Mouse (Mus musculus) gastrocnemius, adult 8-10 months (tissue): Measurements from ENCODE around the gene Dnajc13. TPM values are rescaled to one million over a fixed set of nuclear protein-coding genes. Genes with fewer than 3 reads are reported as not detected.

Experiments used
- DNase-seq, 2 experiments: peaks; one replicate each; pipeline ENCODE4 v3.0.0; 2022; ENCODE audit warnings: low spot score in 2 of 2
- total RNA-seq, 4 experiments: library from RNA; stranded (reverse); gene quantifications; 2 replicates each; pipeline ENCODE4 v1.2.4; 2022

The Dnajc13 gene
- total RNA-seq, 4 experiments from 2014 or later: 25.5 to 31.4 (median 28.0) TPM

- DNase-seq: no peak
Measured at GRCm38 (mm10) chr9:104256085-104256484, 6.6 kb downstream of the Dnajc13 start.

GRCm38 (mm10) chr9:104254408-104255180 lies 8.1 kb downstream of the Dnajc13 start:
- DNase-seq: no peak

- no peak for DNase-seq
Measured at GRCm38 (mm10) chr9:104252637-104253036, 10.1 kb downstream of the Dnajc13 start.

- DNase-seq: no peak
Measured at GRCm38 (mm10) chr9:104251687-104252086, 11.0 kb downstream of the Dnajc13 start.

GRCm38 (mm10) chr9:104251111-104251510 lies 11.6 kb downstream of the Dnajc13 start:
- no peak for DNase-seq

GRCm38 (mm10) chr9:104247307-104247987 lies 15.3 kb downstream of the Dnajc13 start:
- DNase-seq: no peak

- DNase-seq: no peak
Measured at GRCm38 (mm10) chr9:104243799-104244466, 18.8 kb downstream of the Dnajc13 start.

GRCm38 (mm10) chr9:104240146-104240545 lies 22.6 kb downstream of the Dnajc13 start:
- DNase-seq: no peak

GRCm38 (mm10) chr9:104239076-104239475 lies 23.7 kb downstream of the Dnajc13 start:
- no peak for DNase-seq

- no peak for DNase-seq
Measured at GRCm38 (mm10) chr9:104236256-104236930, 26.3 kb downstream of the Dnajc13 start.

- DNase-seq: no peak
Measured at GRCm38 (mm10) chr9:104235751-104236150, 27.0 kb downstream of the Dnajc13 start.

GRCm38 (mm10) chr9:104233815-104234214 lies 28.9 kb downstream of the Dnajc13 start:
- DNase-seq: no peak

GRCm38 (mm10) chr9:104233060-104233459 lies 29.7 kb downstream of the Dnajc13 start:
- DNase-seq: no peak

- DNase-seq: no peak
Measured at GRCm38 (mm10) chr9:104232004-104232403, 30.7 kb downstream of the Dnajc13 start.

GRCm38 (mm10) chr9:104211402-104211801 lies 51.3 kb downstream of the Dnajc13 start:
- DNase-seq: no peak

- DNase-seq: peak; percentile 11 to 12
Measured at GRCm38 (mm10) chr9:104203851-104204250, 58.9 kb downstream of the Dnajc13 start.

GRCm38 (mm10) chr9:104194528-104194927 lies 68.2 kb downstream of the Dnajc13 start:
- DNase-seq: no peak

GRCm38 (mm10) chr9:104193900-104194299 lies 68.8 kb downstream of the Dnajc13 start:
- DNase-seq: no peak

GRCm38 (mm10) chr9:104193327-104193726 lies 69.4 kb downstream of the Dnajc13 start:
- DNase-seq: no peak

GRCm38 (mm10) chr9:104192513-104192912 lies 70.2 kb downstream of the Dnajc13 start:
- no peak for DNase-seq

- no peak for DNase-seq
Measured at GRCm38 (mm10) chr9:104189657-104190056, 73.1 kb downstream of the Dnajc13 start.

GRCm38 (mm10) chr9:104188704-104189103 lies 74.0 kb downstream of the Dnajc13 start:
- DNase-seq: no peak
